Mouse (Mus musculus): ENCODE data around the gene Apobec3. TPM values are rescaled to one million over a fixed set of nuclear protein-coding genes. Genes with fewer than 3 reads are reported as not detected.
A peak's percentile ranks its signal among the peaks of the same experiment; 100 is the strongest.
"Not testable (repeated sequence)": the region's sequence is repeated elsewhere in the genome, so short reads cannot be mapped to it uniquely, and the experiment has no call there.

Gene Apobec3
- polyA plus RNA-seq, 1 experiment from 2014 or later: 15.3 TPM

DNA sequence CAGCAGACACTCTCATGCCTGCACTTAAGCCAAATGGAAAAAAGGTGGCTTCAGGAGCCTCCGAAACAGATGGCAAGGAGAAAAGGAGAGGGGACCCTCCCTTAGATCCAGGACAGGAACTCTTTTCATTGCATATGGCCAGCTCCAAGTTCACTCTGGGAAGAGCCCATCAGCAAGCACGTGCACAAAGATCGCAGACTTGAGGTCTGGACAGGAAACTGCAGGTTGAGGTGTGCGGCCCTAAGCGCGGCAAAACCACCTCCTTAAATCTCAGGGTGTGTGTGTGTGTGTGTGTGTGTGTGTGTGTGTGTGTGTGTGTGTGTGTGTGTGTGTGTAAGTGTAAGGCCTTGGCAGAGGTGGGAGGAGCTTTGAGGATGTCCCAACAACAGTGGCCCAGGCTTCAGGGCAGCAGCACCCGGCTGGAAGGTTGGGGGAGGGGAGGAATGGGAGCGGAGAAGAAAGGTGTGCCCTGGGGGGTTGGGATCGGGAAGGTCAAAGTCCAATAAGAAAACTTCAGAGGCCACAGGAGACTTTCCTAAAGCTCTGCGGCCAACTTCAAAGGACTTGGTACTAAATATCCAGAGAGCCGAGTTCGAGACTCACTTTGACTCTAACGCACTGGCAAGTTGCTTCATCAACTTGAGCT, 40.2 kb downstream of the Apobec3 start:
- H3K27ac ChIP-seq: no peak overlapping the region
- peak overlapping the region; percentile 67 for H3K4me3 ChIP-seq
- 21% methylated on average over 13 of the region's 13 CpGs for WGBS
- H3K4me1 ChIP-seq: peaks cover 36% of the 10 kb centered on the region
- no peaks in the 10 kb centered on the region for H3K36me3 ChIP-seq
- no peaks in the 10 kb centered on the region for H3K9me3 ChIP-seq
- peaks cover 33% of the 10 kb centered on the region for H3K27me3 ChIP-seq
- H3K4me2 ChIP-seq: peak overlapping the region; percentile 93
- ATAC-seq (ENCODE audit: insufficient number of reproducible peaks, low FRiP score, low TSS enrichment, low read depth): no peak
- no peak overlapping the region for H3K9ac ChIP-seq

DNA sequence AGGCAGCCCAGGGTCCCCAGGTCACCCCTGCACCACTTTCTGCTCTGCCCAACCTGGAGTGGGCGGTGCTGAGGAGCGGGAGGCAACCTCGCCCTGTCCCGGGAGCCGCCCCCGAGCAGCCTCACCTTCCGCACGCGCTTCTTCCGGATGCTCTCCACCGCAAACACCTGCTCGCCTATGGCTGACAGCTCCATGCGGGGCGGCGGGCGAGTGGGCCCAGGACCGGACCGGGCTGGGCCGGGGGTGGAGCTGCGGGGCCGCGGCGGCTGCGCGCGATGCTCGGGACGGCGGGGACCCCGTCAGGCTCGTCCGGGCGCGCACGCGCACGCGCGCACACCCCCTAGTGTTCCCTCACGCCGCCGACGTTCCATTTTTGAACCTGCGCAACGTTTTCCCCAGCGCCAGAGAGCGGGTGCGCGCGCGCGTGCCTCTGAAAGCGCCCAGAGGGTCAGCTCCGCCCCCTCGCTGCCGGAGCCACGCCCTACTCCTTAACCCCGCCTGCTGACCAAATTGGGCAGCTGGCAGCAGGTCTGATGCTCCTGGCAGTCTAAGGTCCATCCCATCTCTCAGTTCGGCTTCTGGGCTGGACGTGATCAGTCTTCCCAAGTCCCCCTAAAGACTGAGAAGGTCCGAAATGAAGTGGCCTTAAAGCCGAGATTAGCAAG, 41.0 kb downstream of the Apobec3 start:
- Histone ChIP-seq H3K4me3 (peak overlapping the region; percentile 67), H3K4me1 (peaks cover 29% of the 10 kb centered on the region), H3K9ac (peak overlapping the region; percentile 45), H3K27ac (no peak overlapping the region), H3K9me3 (no peaks in the 10 kb centered on the region), H3K27me3 (peaks cover 33% of the 10 kb centered on the region), H3K4me2 (peak overlapping the region; percentile 93), H3K36me3 (no peaks in the 10 kb centered on the region)
- peak; percentile 49; the same call in 1 of the 2 replicates for ATAC-seq (ENCODE audit: insufficient number of reproducible peaks, low FRiP score, low TSS enrichment, low read depth)
- WGBS: under 1% methylated on average over 62 of the region's 62 CpGs

DNA sequence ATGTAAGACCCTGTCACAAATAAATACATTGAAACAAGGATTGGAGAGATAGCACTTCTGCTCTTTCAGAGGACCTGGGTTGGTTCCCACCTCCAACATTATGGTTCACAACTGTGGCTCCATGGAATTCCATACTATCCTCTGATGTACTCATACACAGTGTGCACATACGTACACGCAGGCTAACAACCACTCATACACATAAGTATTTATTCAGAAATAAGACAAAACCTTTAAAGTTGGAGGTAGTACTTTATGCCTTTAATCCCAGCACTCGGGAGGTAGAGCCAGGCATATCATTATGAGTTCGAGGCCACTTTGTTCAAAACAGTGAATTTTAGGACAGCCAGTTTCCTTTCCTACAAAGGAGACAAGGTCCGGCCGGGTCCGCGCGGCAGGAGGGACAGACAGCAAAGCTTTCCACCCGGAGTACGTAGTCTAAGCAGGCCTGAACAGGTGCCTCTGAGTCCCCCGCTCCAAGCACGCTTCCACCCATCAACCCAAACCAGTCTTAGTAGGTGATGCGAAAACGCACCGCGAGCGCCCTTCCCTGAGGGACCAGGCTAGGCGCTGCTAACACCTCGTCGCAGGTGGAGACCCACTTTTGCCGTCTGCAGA, 41.7 kb downstream of the Apobec3 start:
- H3K4me2 ChIP-seq: peak overlapping the region; percentile 93
- 4% methylated on average over 22 of the region's 22 CpGs for WGBS
- H3K27me3 ChIP-seq: peaks cover 33% of the 10 kb centered on the region

DNA sequence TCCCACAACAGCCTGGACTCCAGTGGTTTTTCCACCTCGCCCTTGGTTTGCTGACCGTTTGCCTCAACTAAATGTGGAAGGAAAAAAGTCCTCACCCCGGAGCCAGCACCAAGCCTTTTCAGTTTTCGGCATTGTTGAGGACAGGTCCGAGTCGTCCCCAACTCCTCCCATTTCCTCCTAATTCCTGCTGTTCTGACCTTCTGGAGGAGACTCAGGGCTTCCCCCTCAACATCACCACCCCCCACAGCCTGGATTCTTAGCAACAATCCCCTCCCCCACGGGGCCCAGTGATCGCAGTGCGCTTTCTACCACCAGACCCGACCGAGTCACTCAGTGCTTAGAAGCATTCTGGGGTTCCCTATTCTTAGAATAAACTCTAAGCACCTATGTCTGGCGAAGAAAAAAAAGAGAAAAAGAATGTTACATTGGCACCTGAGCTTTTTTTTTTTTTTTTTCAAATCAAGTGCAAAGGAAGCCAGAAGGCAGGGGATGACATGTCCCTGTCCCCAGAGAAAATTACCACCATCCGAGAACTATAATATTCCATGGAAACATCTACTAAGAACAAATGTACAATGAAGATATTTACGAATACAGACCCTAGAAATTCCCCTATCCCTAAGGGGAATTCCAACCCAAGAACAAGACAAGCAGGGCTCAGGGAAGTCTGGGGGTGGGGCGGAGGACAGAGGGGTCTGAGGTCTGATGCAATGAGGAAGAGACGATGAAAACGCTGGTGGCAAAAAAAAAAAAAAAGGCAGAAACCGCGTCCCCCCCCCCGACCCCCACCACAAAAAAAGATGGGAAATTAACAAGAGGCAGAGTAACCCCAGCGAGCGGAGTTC, 42.4 kb downstream of the Apobec3 start:
- Histone ChIP-seq H3K9ac (no peak overlapping the region), H3K4me2 (peak overlapping the region; percentile 93), H3K36me3 (no peaks in the 10 kb centered on the region), H3K27ac (no peak overlapping the region), H3K27me3 (peaks cover 33% of the 10 kb centered on the region), H3K4me1 (peaks cover 24% of the 10 kb centered on the region), H3K4me3 (0 out of 2 replicates have a peak overlapping the region, but pooled peaks have one; percentile 1), H3K9me3 (no peaks in the 10 kb centered on the region)
- WGBS: 2% methylated on average over 22 of the region's 22 CpGs
- ATAC-seq (ENCODE audit: insufficient number of reproducible peaks, low FRiP score, low TSS enrichment, low read depth): no peak

More for the DNA sequence above, 41.7 kb downstream of the Apobec3 start:
- Histone ChIP-seq H3K27ac (no peak overlapping the region), H3K9ac (no peak overlapping the region), H3K36me3 (no peaks in the 10 kb centered on the region), H3K4me1 (peaks cover 24% of the 10 kb centered on the region), H3K4me3 (peak overlapping the region; percentile 67), H3K9me3 (no peaks in the 10 kb centered on the region)
- no peak for ATAC-seq (ENCODE audit: insufficient number of reproducible peaks, low FRiP score, low TSS enrichment, low read depth)

DNA sequence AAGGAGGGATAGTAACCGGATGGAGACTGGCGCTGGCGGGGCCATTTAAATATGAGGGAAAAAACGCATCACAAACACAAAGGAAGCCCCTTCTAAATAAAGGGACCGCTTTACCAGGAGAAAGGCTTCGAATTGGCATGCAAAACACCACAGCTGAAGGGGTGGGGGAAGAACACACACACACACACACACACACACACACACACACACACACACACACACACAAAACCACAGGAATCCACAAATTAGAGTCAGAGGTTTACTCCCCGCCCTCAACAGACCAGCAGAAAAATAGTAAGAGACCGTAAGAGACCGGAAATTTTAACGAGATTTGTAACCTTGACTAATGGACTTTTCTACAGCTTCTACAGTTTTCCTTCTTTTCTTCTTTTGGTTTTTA, 43.3 kb downstream of the Apobec3 start:
- WGBS: 6% methylated on average over 10 of the region's 10 CpGs
- Histone ChIP-seq H3K27ac (no peak overlapping the region), H3K27me3 (peaks cover 33% of the 10 kb centered on the region), H3K4me1 (peaks cover 24% of the 10 kb centered on the region), H3K36me3 (no peaks in the 10 kb centered on the region), H3K9me3 (no peaks in the 10 kb centered on the region), H3K9ac (no peak overlapping the region), H3K4me3 (no peak overlapping the region), H3K4me2 (no peak overlapping the region)
- no peak for ATAC-seq (ENCODE audit: insufficient number of reproducible peaks, low FRiP score, low TSS enrichment, low read depth)

DNA sequence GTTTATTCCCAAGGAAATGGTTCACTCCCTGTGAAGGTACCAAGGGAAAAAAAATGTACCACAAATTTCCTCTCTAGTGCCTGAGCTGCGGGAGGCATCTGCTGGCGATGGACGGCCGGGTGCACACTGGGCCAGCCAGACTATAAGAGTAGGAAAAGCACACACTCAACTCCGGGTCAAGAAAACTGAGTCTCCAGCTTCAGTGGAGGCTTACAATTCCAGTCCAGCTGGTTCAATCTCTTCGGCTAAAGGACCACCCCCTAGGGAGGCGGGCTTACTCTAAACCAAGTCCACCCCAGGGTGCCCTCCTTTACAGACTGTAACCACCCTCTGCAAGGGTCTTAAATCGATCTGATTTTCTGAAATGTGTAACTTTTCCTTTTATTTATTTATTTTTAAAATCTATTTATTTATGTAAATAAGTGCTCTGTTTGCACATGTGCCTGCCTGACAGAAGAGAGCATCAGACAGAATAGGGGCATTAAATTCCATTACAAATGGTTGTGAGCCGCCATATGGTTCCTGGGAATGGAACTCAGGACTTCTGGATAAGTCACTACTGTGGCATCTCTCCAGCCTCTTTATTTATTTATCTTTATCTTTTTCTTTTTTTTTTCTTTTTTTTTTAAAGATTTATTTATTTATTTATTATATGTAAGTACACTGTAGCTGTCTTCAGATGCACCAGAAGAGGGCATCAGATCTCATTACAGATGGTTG, 44.4 kb downstream of the Apobec3 start:
- H3K27ac ChIP-seq: no peak overlapping the region
- WGBS: 18% methylated on average over 9 of the region's 9 CpGs
- no peaks in the 10 kb centered on the region for H3K9me3 ChIP-seq
- no peak overlapping the region for H3K4me3 ChIP-seq
- no peaks in the 10 kb centered on the region for H3K36me3 ChIP-seq
- no peak overlapping the region for H3K9ac ChIP-seq
- no peak overlapping the region for H3K4me2 ChIP-seq
- no peak for ATAC-seq (ENCODE audit: insufficient number of reproducible peaks, low FRiP score, low TSS enrichment, low read depth)
- peaks cover 27% of the 10 kb centered on the region for H3K27me3 ChIP-seq
- peaks cover 24% of the 10 kb centered on the region for H3K4me1 ChIP-seq

DNA sequence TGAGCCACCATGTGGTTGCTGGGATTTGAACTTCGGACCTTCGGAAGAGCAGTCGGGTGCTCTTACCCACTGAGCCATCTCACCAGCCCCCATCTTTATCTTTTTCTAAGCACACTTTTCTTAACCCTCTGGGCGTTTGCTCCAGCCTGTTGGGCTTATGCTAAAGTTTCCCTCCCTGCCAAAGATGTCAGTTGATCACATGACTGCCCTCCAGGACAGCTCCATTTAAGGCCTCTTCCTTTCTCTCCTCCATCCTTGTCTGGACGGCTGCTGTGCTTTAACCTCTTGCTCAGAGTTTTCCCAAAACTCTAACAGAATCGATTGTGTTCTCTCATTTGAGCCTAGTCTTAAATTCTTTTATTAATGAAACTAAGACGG, 44.9 kb downstream of the Apobec3 start:
- H3K36me3 ChIP-seq: no peaks in the 10 kb centered on the region
- ATAC-seq (ENCODE audit: insufficient number of reproducible peaks, low FRiP score, low TSS enrichment, low read depth): no peak
- H3K4me2 ChIP-seq: no peak overlapping the region
- no peak overlapping the region for H3K9ac ChIP-seq
- H3K9me3 ChIP-seq: no peaks in the 10 kb centered on the region
- no peak overlapping the region for H3K27ac ChIP-seq
- H3K4me1 ChIP-seq: peaks cover 26% of the 10 kb centered on the region
- WGBS: 75% methylated on average over 7 of the region's 7 CpGs
- H3K4me3 ChIP-seq: no peak overlapping the region
- H3K27me3 ChIP-seq: peaks cover 27% of the 10 kb centered on the region

DNA sequence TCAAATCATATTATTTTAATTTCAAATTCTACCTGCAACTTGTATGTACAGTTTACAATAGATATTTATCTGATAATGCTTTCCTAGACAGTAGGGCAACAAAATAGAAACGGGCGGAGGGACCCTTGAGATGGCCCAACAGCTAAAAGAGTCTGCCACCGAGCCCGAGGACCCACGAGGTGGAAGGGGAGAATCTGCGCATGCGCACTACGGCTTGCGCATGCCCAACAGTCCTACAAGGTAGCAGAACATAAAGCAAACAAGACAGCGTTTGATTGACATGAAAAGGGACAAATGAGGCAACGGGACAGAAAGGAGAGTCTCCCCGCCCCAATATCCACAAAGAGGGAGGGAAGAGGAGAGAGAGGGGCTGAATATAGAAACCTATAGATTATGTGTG, 47.6 kb downstream of the Apobec3 start:
- no peak overlapping the region for H3K4me3 ChIP-seq
- H3K9me3 ChIP-seq: no peaks in the 10 kb centered on the region
- no peaks in the 10 kb centered on the region for H3K36me3 ChIP-seq
- ATAC-seq (ENCODE audit: insufficient number of reproducible peaks, low FRiP score, low TSS enrichment, low read depth): no peak
- no peak overlapping the region for H3K27ac ChIP-seq
- no peak overlapping the region for H3K9ac ChIP-seq
- no peak overlapping the region for H3K4me2 ChIP-seq
- WGBS: 89% methylated on average over 12 of the region's 12 CpGs
- H3K27me3 ChIP-seq: peaks cover 3% of the 10 kb centered on the region
- H3K4me1 ChIP-seq: peaks cover 4% of the 10 kb centered on the region

DNA sequence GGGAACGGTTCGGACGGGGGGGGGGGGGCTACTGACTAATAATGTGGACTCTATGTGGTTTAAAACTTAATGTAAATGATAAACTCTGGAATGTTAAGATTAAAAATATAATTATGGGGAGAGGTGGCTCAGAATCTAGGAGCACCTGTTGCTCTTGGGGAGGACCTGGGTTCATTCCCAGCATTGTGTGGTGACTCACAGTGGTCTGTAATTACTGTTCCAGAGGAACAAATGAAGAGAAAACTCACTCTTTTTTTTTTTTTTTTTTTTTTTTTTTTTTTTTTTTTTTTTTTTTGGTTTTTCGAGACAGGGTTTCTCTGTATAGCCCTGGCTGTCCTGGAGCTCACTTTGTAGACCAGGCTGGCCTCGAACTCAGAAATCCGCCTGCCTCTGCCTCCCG, 48.0 kb downstream of the Apobec3 start:
- H3K9me3 ChIP-seq; H3K27ac ChIP-seq; H3K4me3 ChIP-seq; H3K4me1 ChIP-seq; H3K27me3 ChIP-seq; H3K4me2 ChIP-seq; ATAC-seq (ENCODE audit: insufficient number of reproducible peaks, low FRiP score, low TSS enrichment, low read depth); H3K36me3 ChIP-seq; H3K9ac ChIP-seq: not testable (repeated sequence)
- WGBS: 83% methylated on average over 6 of the region's 7 CpGs

DNA sequence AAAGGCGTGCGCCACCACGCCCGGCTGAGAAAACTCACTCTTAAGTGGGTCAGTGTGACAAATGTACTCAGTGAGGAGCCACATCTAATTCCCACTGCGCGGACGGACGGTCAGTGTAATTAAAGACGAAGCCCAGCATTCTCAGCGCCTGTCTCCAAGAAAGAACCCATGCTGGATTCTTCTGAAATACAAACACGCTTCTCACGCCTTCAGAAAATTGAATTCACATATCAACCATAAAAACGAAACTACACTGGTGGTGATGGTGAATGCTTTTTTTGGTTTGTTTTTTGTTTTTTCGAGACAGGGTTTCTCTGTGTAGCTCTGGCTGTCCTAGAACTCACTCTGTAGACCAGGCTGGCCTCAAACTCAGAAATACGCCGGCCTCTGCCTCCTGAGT, 48.5 kb downstream of the Apobec3 start:
- Histone ChIP-seq H3K9ac (no peak overlapping the region), H3K9me3 (no peaks in the 10 kb centered on the region), H3K4me3 (no peak overlapping the region), H3K27me3 (no peaks in the 10 kb centered on the region), H3K36me3 (no peaks in the 10 kb centered on the region), H3K4me2 (no peak overlapping the region), H3K27ac (no peak overlapping the region), H3K4me1 (peaks cover 4% of the 10 kb centered on the region; the same call in 1 of the 2 replicates)
- WGBS: 87% methylated on average over 16 of the region's 16 CpGs
- no peak for ATAC-seq (ENCODE audit: insufficient number of reproducible peaks, low FRiP score, low TSS enrichment, low read depth)

DNA sequence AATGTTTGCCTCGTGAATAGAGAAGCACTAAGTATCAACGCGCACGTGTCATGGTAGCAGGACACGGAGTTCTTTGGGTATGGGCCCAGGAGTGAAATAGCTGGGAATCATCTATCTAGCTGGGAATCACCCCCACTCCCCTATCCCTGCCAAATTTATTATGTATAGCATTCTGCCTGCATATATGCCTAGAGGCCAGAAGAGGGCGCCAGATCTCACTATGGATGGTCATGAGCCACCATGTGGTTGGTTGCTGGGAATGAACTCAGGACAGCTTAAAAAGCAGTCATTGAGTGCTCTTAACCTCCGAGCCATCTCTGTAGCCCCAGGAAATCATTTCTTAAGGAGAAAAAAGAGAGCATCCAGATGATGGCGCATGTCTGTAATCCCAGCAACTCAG, 49.5 kb downstream of the Apobec3 start:
- Histone ChIP-seq H3K9me3 (no peaks in the 10 kb centered on the region), H3K4me3 (no peak overlapping the region), H3K27ac (no peak overlapping the region), H3K4me2 (no peak overlapping the region), H3K27me3 (no peaks in the 10 kb centered on the region), H3K36me3 (no peaks in the 10 kb centered on the region), H3K9ac (no peak overlapping the region), H3K4me1 (0 out of 2 replicates have a peak, but pooled peaks cover 2% of the 10 kb centered on the region)
- ATAC-seq (ENCODE audit: insufficient number of reproducible peaks, low FRiP score, low TSS enrichment, low read depth): no peak
- WGBS: 22% methylated on average over 8 of the region's 8 CpGs
